Mouse (Mus musculus): Measurements from ENCODE around the gene Pknox2. TPM values are rescaled to one million over a fixed set of nuclear protein-coding genes. Genes with fewer than 3 reads are reported as not detected.
A peak's percentile ranks its signal among the peaks of the same experiment; 100 is the strongest.

Gene Pknox2
- total RNA-seq (2021) = 1 to 10 TPM; 7.6 to 7.7 TPM

GRCm38 (mm10) chr9:37147359-37147685 lies at the start of gene Pknox2:
Gene Pknox2, minus strand, starts transcription at chr9:37147407.
- peak; percentile 73 for DNase-seq
- intact Hi-C loops (cut with DNase I) = loop anchor here (1.0 to 5.0 kb wide), 5 partner anchors 23 to 250 kb away; no protein-coding TSS in a partner anchor

GRCm38 (mm10) chr9:37188024-37188423 lies 40.8 kb upstream of the Pknox2 start:
- intact Hi-C loops (cut with DNase I) = no loop called here
- DNase-seq = no peak

DNA sequence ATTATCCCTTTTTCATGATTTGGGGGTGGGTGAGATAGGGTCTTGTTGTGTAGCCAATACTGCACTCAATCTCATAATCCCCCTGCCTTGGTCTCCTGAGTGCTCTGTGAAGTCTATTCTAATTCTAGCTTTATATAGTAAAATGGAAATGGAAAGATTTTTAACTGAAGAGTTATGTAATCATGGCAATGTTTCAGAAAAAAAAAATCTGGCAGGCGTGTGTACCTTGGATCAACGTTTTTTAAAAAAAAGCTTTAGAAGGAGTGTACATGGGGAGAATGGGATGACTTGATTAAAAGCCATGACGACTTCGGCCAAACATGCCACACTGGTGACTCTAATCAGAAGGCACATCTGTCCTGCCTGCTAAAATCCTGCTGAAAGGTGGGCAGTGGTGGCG lies 40.2 kb upstream of the Pknox2 start:
- intact Hi-C loops (cut with DNase I) = no loop called here
- DNase-seq = no peak

GRCm38 (mm10) chr9:37183176-37183575 lies 36.0 kb upstream of the Pknox2 start:
- DNase-seq = no peak

DNA sequence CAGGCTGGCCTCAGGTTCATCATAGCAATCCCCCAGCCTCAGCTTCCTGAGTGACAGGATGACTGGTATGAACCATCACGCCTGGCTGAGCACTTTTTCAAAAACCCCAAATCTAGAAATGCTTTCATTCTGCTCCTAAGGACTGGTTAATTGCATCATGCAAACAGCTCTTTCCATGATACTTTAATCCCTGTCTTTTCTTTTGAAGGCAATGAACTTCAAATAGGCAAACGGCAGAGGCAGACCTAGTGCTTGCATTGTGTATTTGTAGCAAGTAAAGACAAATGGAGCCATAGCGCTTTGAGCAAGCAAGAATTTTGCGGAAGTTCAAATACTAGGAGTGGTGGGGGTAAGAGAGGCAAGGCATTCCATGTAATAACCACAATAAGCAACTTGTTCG lies 34.4 kb upstream of the Pknox2 start:
- intact Hi-C loops (cut with DNase I) = no loop called here
- DNase-seq = no peak

More at GRCm38 (mm10) chr9:37183176-37183575, 36.0 kb upstream of the Pknox2 start:
- intact Hi-C loops (cut with DNase I) = no loop called here

DNA sequence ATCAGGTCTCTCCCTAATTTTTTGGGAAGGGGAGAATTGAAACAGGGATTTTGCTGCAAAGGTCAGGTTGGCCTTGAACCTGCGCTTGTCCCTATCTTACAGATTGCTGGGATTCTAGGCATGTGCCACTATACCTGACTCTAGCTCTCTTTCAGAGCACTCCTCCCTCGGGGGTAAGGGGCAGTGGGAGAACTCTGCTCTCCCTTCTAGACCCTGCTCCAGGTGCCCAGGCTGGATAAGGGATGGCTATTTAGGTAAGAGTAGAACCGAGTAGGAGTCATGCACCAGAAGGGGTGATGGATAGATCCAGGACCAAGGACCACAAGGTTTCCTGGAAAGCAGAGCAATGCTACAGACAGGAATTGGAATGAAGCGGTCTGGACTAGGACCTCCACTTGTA lies 32.4 kb upstream of the Pknox2 start:
- intact Hi-C loops (cut with DNase I) = loop anchor here (5.0 kb wide), 1 partner anchor 148 kb away; no protein-coding TSS in a partner anchor
- no peak for DNase-seq

- DNase-seq = no peak
- intact Hi-C loops (cut with DNase I) = loop anchor here (5.0 kb wide), 1 partner anchor 148 kb away; no protein-coding TSS in a partner anchor
Measured at GRCm38 (mm10) chr9:37178911-37179310, 31.7 kb upstream of the Pknox2 start.

GRCm38 (mm10) chr9:37177551-37177950 lies 30.3 kb upstream of the Pknox2 start:
- intact Hi-C loops (cut with DNase I) = loop anchor here (1.0 to 5.0 kb wide), 2 partner anchors 52 to 150 kb away; no protein-coding TSS in a partner anchor
- no peak for DNase-seq

GRCm38 (mm10) chr9:37177107-37177506 lies 29.9 kb upstream of the Pknox2 start:
- DNase-seq = peak; percentile 50 to 67

GRCm38 (mm10) chr9:37176002-37176401 lies 28.8 kb upstream of the Pknox2 start:
- intact Hi-C loops (cut with DNase I) = loop anchor here (5.0 kb wide), 1 partner anchor 151 kb away; no protein-coding TSS in a partner anchor
- DNase-seq = no peak

More at GRCm38 (mm10) chr9:37177107-37177506, 29.9 kb upstream of the Pknox2 start:
- intact Hi-C loops (cut with DNase I) = loop anchor here (1.0 to 5.0 kb wide), 2 partner anchors 52 to 150 kb away; no protein-coding TSS in a partner anchor

- no peak for DNase-seq
- intact Hi-C loops (cut with DNase I) = no loop called here
Measured at GRCm38 (mm10) chr9:37173376-37173775, 26.2 kb upstream of the Pknox2 start.

GRCm38 (mm10) chr9:37166899-37167298 lies 19.7 kb upstream of the Pknox2 start:
- intact Hi-C loops (cut with DNase I) = no loop called here
- no peak for DNase-seq

DNA sequence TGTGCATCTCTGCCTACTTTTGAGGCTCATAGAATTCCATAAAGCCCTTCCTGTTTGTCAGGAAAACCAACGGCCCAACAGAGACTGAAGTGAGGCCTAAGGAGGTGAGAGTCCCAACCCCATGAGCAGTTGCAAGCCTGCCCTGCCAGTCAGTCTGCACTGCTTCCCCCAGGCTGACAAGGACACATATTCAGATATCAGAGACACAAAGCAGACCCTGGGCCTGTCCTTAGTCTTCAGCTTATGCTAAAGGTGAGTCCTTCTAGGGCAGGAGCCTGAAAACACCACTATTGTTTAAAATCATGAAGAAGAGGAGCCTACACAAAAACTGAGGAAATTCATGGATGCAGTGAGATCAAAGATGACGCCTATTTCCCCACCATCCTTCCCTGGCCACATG lies 13.5 kb upstream of the Pknox2 start:
- intact Hi-C loops (cut with DNase I) = no loop called here
- no peak for DNase-seq

DNA sequence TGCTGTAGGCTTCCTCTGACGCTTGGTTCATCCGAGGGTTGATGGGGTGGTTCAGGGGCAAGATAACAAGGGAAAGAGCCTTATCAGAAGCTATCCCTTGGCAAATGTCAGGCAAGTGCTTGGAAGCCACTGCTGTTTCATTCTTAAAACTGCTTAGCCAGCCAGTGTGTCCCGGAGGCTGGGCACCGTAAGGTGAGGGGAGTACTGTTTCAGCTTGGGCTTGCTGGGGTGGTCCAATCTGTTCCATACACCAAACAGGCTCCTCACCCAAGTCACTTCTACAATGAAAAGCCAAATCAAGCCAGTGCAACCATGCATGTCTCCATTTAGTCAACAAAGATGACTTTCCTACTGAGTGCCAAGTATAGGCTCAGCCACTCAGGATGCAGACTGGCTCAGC lies 679 bp upstream of the Pknox2 start:
- intact Hi-C loops (cut with DNase I) = loop anchor here (1.0 to 5.0 kb wide), 5 partner anchors 23 to 251 kb away; no protein-coding TSS in a partner anchor
- no peak for DNase-seq

GRCm38 (mm10) chr9:37146603-37147358 lies 426 bp downstream of the Pknox2 start:
- DNase-seq = peak; percentile 61 to 78
- intact Hi-C loops (cut with DNase I) = loop anchor here (1.0 to 5.0 kb wide), 5 partner anchors 22 to 249 kb away; no protein-coding TSS in a partner anchor

DNA sequence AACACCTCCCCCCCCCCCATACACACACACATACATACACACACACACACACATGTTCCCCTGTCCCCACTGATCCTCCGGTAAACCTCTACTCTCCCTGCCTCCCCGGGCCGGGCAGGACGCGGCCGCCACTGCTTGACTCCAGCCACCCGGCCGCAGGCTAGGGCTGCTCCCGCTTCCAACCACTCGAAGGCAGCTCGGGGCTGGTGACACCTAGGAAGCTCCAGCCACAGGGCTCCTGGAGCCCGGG lies 929 bp downstream of the Pknox2 start:
- no peak for DNase-seq
- intact Hi-C loops (cut with DNase I) = loop anchor here (2.0 to 5.0 kb wide), 4 partner anchors 21 to 249 kb away; no protein-coding TSS in a partner anchor

DNA sequence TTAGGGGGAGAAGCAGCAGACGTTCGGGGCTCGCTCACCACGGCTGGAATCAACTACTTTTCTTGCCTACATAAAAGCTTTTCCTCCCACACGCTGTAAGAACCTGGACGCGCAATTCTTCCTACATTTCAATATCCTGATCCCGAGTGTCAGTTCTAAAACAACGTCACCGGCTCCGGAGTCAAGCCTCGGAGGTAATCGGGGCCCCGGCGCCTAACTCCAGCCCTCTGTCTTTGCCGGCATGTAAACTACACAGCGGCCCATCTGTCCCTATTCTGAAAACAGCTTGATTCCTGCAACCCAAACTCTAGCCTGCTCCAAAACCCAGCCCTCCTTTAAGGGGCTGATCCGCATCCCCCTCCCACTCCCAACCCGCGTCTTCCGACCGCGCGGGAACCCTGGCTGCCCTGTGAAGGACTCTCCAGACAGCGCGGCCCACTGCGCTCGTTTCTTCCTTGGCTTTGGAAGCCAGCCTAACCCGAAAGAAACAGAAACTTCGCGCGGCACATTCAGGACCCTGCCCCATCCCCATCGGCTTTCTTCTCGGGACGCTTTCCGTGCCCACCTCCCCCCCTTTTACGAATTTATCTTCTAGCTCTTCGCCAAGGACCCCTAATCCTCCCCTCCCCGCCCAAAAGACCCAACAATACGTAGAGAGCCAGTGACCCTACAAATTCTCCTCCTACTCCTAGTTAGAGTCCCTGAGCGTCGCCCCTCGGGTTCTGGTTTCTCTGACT lies 1.4 kb downstream of the Pknox2 start:
- peak; percentile 53 to 61 for DNase-seq
- intact Hi-C loops (cut with DNase I) = loop anchor here (2.0 to 5.0 kb wide), 4 partner anchors 21 to 248 kb away; no protein-coding TSS in a partner anchor

GRCm38 (mm10) chr9:37145151-37145615 lies 2.0 kb downstream of the Pknox2 start:
- intact Hi-C loops (cut with DNase I) = loop anchor here (5.0 kb wide), 3 partner anchors 108 to 248 kb away; no protein-coding TSS in a partner anchor
- peak; percentile 46 to 64 for DNase-seq

- no peak for DNase-seq
- intact Hi-C loops (cut with DNase I) = loop anchor here (5.0 kb wide), 3 partner anchors 107 to 247 kb away; no protein-coding TSS in a partner anchor
Measured at GRCm38 (mm10) chr9:37144696-37145095, 2.5 kb downstream of the Pknox2 start.

GRCm38 (mm10) chr9:37144251-37144650 lies 3.0 kb downstream of the Pknox2 start:
- no peak for DNase-seq
- intact Hi-C loops (cut with DNase I) = no loop called here
